Mouse (Mus musculus) brown adipose tissue, adult 24 weeks (tissue): ENCODE measurements around the gene Nbr1. TPM values are rescaled to one million over a fixed set of nuclear protein-coding genes. Genes with fewer than 3 reads are reported as not detected.
A peak's percentile ranks its signal among the peaks of the same experiment; 100 is the strongest.

Experiments used
- H3K27ac ChIP-seq: fragments of 200-500 bp; replicated peaks from 2 replicates; pipeline ENCODE4 v1.5.1; 2012; ENCODE audit warnings: low read depth, mild to moderate bottlenecking, low read length
- H3K4me1 ChIP-seq: fragments of 200-500 bp; 2 replicates; pipeline ENCODE4 v1.6.1; 2012; ENCODE audit warnings: low read length, mixed read lengths; ENCODE audit not compliant: control insufficient read depth, insufficient read depth, insufficient read length
- H3K4me3 ChIP-seq: fragments of 200-500 bp; 2 replicates; pipeline ENCODE4 v1.5.1; 2012; ENCODE audit warnings: low read depth, mild to moderate bottlenecking, low read length, moderate library complexity; ENCODE audit not compliant: insufficient read depth
- polyA plus RNA-seq: library from polyadenylated mRNA; stranded (reverse); fragments of >200 nt; gene quantifications from 2 replicates; pipeline ENCODE4 v1.2.4, GENCODE M21; 2012; ENCODE audit not compliant: missing spikeins, insufficient read depth, insufficient read length

The Nbr1 gene
- 125 and 139 TPM in 2 replicates for polyA plus RNA-seq

DNA sequence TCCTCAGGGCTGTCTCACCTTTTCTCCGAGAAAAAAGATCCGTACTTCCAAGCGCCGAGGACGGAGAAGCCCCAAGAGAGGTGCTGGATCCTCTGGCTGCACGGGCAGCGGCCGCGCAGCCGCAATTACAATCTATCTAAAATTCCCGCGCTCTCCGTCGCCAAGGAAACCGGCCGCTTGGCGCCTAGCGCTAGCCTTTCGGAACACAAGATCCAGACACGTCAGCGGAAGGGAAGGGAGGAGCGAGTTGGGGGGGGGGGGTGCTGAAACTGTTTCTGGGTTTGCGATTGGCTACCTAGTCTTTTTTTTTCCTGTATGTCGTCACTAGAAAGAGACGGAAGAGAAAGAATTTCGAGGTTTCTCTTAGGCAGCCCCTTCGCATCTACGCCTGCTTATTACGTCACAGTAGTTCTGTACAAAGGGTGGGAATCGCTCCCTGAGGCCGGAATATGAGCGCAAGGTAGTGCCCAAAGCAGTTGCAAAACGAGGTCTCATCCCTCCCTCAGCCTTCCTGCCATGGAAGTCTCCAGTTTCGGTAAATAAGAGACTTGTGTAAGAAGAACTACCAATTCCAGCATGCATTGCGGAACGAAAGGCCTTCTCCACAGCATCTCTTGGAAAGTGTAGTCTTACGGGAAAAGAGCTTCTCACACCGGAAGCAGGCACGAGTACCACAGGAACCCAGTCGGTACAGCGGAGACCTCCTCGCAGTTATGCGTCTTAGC, at the start of gene Nbr1, which contains the start of gene Brca1:
TSS of gene Nbr1 (plus strand) at position 399 of the 725 bp plus-strand sequence.
TSS of gene Brca1 (minus strand) at position 205 of the 725 bp plus-strand sequence.
- Histone ChIP-seq H3K4me3 (peak within 1 kb of the TSS; percentile 78), H3K27ac (peak within 1 kb of the TSS; percentile 97), H3K4me1 (peaks cover 5% of the 10 kb centered on the region; the same call in 1 of the 2 replicates)

DNA sequence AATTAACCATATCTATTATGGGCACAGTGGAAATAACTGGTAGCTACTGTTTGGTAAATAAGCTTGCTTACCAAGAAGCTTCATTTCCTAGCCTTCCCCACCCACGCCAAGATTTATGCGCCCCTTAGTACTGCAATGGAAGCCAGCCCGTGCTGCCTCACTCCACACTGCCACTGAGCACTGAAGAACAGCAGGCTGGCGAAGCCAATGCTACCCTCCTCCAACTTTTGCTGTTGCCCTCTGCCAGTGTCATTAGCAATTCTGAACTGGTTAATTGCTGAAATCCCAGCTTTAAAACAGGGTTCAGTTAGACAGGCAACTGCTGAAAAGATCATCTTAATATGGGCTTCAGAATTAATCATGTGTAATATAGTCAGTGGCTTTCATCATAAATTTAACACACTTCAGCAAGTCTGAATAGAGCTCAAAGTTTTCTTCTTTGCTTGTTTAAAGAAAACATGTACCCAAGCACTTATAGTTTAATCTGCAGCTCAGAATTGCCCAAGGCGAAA, 45.6 kb upstream of the Nbr1 start:
- Histone ChIP-seq H3K4me1 (no peaks in the 10 kb centered on the region), H3K4me3 (no peak overlapping the region), H3K27ac (no peak overlapping the region)

DNA sequence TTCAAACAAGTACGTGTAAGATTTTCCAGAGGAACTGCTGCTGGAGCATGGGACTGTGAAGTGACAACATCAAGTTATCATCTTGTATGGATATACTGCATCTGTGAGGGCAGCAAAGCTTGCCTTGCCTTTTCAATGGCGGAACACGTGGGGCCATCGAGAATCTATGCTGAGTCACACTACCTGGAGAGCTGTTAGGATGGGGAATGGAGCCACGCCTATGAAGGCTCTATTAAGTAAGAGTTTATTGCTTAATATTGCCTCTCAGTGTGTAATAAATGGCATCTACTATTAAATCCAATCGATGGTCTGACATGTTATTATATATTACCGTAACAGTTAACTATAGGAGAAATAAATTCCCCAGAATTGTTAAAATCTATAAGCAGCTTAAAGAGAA, 44.9 kb upstream of the Nbr1 start:
- Histone ChIP-seq H3K4me1 (no peaks in the 10 kb centered on the region), H3K27ac (no peak overlapping the region), H3K4me3 (no peak overlapping the region)

DNA sequence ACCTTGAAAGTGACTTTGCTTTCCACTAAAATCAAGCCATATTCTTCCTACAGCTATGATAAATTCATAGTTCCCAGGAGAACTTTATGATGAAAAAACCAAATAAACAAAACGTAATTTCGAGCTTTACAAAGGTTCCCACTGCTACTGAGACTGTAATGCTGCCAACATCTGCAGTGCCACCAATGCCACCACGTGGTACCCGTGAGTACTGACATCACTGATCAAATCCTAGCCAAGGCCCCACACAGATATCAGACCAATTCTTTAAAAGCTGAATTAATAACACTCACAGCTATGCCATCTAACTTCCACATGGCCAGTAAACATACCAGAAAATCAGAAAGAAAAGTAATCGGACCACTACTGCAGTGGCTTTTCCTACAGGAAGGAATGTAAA, 33.0 kb upstream of the Nbr1 start:
- no peak overlapping the region for H3K27ac ChIP-seq
- H3K4me1 ChIP-seq, result no peaks in the 10 kb centered on the region
- H3K4me3 ChIP-seq, result no peak overlapping the region

DNA sequence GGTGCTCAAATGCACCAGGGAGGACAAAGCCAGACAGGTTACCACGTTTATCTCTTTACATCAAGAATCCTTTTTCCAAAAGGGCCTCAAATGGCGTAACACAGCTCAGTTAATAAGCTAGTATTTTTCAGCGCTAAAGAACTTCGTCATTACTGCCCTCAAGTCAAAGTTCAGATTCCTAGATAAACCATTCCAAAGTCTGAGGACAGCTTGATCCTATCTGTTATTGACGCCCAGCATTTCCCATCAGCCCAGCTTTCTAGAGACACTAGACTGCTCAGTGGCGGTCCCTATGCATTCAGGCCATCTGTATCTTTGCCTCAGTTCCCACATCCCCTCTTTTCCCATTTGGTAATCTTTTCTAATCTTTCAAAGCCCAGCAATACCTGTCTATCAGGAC, 32.6 kb upstream of the Nbr1 start:
- Histone ChIP-seq H3K27ac (no peak overlapping the region), H3K4me3 (no peak overlapping the region), H3K4me1 (no peaks in the 10 kb centered on the region)

DNA sequence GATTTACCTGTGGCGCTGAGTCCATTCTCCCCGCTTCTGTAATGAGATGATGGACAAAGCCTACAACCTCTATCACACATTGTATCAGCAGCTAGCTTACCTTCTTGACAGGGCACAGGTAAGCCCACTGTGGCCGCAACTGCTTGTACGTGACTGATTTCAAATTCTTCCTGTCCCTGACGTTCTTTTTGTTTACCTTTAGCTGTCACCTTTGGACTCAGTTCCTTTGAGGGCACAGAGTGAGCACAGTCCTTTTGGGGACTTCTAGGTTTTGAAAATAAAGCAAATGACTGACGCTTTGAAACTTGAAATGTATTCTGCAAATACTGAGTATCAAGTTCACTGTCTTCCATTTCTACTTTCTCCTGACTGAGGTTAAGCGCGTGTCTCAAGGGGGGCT, 27.5 kb upstream of the Nbr1 start:
- Histone ChIP-seq H3K27ac (no peak overlapping the region), H3K4me3 (no peak overlapping the region), H3K4me1 (no peaks in the 10 kb centered on the region)

DNA sequence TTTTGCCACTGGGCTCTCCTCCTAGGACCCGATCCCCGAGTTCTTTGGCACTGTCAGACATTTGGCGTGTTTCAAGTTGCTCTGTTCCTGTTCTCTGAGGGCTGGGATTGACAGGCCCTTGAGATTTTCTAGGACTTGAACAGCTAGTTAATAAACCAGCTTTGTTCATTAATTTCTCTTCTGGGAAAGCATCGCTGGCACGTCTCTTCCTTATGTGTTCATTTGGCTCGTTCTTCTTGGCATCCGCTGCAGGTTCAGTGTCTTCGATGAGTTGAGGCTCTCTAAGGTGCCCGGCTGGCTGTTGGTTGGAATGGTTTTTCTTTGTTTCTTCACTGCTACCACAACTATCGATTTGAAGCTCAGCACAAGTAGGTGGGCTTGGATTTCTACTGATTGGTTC, 26.9 kb upstream of the Nbr1 start:
- Histone ChIP-seq H3K4me1 (no peaks in the 10 kb centered on the region), H3K4me3 (no peak overlapping the region), H3K27ac (no peak overlapping the region)

DNA sequence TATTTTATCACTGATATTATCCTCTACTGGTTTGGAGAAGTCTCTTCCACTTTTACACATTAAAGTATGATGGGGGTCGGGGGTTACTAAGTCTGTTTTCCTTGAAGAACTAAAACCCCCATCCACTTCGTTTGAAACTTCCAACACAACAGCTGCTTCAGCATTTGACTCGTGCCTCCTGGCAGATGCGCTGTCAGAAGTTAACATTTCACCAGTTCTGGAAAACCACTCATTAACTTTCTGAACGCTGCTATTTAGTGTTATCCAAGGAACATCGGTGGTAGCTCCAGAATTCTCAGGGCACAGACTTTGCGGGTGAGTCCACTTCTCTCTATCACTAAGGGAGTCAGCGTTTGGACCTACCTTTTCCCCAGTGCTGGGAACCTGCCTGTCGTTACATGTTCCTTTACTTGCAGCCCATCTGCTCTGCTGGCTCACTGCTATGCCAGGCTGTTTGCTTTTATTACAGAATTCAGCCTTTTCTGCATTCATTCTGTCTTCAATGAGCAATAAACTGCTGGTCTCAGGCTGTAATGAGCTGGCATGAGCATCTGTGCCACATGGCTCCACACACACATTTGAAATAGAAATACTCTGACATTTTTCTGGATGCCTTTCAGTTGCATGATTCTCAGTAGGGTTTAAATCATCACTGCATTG, 25.9 kb upstream of the Nbr1 start:
- H3K27ac ChIP-seq, result no peak overlapping the region
- H3K4me3 ChIP-seq, result no peak overlapping the region
- H3K4me1 ChIP-seq, result no peaks in the 10 kb centered on the region

DNA sequence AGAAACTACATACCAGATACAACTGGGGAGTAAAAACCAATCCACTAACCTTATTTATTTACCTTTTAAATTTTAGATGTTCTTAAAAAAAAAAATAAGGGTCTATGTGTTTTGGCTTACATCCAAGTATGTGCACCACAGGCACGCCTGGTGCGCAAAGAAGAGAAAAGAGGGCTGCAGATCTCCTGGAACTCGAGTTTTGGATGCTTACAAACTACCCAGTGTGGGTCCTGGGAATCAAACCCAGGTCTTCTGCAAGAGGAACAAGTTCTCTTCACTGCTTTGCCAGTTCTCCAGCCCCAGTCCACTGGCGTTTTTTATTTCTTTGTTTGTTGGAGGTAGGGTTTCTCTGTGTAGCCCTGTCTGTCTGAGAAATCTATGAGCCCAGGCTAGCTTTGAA, 25.3 kb upstream of the Nbr1 start:
- Histone ChIP-seq H3K4me3 (no peak overlapping the region), H3K4me1 (no peaks in the 10 kb centered on the region), H3K27ac (no peak overlapping the region)

DNA sequence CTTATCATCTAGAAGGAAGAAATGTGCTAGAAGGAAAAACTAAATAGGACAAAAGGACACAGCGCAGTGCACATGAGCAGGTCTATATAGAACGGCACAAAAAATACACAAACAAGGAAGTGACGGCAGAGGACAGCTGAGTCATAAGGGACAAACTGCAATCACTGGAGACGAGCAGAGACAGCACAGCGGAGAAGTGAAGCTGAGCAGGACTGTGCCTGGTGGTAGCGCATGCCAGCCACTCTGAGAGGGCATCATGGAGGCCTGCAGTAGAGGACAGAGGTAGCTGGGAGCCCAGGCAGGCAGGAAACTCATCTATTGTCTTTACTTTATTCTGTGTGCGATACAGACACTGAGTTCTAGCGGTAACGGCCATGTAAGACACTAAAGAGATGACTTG, 8.4 kb upstream of the Nbr1 start:
- Histone ChIP-seq H3K4me1 (no peaks in the 10 kb centered on the region), H3K4me3 (no peak overlapping the region), H3K27ac (no peak overlapping the region)

DNA sequence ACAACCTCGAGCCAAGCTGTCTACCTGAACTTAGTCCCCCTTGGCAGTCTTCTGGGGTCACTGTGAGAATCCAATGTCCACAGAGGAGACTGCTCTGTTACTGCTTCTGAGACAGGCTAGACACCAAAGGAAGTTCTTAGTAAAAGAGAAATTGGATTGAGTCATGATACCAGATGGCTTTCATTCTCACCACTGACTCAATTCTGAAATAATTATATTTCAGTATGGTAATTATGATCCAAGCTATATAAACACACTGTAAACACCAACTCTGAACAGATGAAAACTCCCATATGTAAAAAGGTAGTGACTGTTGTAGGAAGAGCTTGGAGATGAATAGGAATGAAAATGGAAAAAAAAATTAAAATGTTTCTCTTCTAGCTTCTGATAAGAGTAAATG, 7.8 kb upstream of the Nbr1 start:
- no peak overlapping the region for H3K4me3 ChIP-seq
- H3K27ac ChIP-seq, result no peak overlapping the region
- no peaks in the 10 kb centered on the region for H3K4me1 ChIP-seq

DNA sequence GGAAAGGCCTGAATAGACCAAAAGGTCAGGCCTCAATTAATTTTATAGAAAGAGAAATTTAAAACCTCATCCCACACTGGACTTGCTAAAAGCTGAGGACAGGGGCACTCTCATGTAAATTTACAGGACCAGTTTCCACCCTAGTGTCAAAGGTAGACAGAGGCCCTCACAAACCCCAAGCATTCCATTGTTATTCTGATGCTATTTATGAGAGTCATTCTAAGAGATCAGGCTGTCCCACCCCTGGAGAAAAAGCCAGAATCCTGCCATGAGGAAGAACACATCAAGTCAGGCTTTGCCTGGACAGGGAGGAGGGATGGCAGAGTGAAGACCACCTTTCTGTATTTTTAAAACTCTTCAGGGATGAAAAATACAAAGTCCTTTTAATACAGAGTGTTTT, 3.4 kb upstream of the Nbr1 start:
- H3K27ac ChIP-seq, result no peak overlapping the region
- no peaks in the 10 kb centered on the region for H3K4me1 ChIP-seq
- H3K4me3 ChIP-seq, result no peak overlapping the region

DNA sequence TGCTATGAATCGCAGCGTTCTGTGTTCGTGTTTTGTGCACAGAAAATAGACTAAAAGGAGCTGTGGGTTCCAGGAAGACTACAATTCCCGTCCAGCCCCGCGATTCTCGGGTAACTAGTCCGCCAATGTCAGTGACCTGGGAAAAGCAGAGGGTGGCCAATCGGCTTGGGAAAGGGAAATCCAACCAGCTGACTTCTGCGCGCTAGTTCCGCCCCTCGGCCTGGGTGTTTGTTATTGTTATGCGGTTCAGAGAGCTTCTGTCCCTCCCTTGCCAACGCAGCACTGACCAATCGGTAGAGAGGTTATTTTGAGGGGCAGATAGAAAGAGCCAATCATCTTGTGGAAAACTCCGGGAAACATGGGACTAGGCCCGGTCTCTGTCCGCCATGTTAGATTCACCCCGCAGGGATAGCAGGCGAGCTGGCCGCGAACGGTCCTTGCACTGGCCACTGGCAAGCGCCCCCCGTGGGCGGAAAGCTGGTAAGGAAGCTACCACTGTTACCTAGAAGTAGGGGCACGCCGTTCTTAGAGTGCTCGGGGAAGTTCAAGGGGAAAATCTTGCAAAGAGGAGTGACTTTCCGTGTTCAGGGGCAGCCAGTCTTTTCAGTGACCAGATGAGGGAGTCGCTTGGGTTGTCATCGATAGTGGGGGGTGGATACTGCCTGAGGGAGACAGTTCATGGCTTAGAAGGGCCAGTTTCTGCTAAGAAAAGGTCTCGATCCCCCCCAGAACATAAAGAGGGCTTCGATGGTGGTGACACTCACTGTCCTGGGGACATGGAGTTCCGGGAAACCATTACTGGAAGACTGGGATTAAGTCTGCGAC, 739 bp downstream of the Nbr1 start:
- peaks cover 5% of the 10 kb centered on the region; the same call in 1 of the 2 replicates for H3K4me1 ChIP-seq
- peak overlapping the region; percentile 97 for H3K27ac ChIP-seq
- peak overlapping the region; percentile 78 for H3K4me3 ChIP-seq

DNA sequence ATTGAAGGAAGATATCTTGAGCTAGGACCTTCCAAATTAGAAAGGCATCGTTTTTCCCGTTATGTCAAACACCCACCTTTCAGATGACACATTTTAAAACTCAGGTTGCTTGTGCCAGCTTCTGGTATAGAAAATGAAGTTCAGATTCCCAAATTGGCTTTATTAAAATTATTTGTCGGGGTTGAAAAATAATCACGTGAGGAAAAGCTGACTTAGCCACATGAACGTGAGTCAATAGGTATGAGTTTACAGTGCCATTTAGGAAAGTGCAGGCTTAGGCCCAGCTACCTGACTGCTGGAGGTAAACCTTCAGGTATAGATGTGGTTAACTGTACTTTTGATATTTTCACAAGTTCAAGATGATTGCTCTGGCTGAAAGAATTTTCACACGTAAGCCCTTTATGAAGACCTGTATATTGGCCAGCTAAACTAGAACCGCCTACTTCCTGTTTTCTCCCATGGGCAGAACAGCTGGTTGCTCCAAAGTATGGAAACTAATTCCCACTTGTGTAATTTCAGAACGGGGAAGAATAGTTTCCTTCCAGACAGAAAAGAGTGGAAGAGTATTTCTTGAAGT, 1.5 kb downstream of the Nbr1 start:
- H3K4me1 ChIP-seq, result peaks cover 5% of the 10 kb centered on the region; the same call in 1 of the 2 replicates
- H3K27ac ChIP-seq, result peak overlapping the region; percentile 72
- H3K4me3 ChIP-seq, result peak overlapping the region; percentile 78

DNA sequence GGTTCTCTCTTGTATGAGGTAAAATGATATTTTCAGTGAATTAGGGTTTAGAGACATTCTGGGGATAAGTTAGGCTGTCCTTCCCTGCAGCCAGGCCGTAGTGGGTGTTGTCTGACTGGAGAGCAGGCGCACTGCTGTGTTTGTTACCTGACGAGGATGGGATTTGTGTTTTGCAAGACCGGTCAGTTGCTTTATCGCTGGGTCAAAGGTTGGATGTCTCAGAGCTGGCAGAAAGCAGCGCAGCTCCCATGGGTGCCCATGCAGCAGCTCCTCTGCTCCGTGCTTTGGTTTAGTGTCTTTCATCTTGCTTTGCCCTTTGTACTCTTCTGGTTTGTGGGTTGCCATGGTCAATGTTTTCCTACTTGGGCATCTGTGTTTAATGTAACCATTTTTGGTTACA, 4.6 kb downstream of the Nbr1 start:
- Histone ChIP-seq H3K4me1 (peaks cover 5% of the 10 kb centered on the region; the same call in 1 of the 2 replicates), H3K27ac (no peak overlapping the region), H3K4me3 (no peak overlapping the region)
